Mouse (Mus musculus): ENCODE data around the gene Slc25a3. TPM values are rescaled to one million over a fixed set of nuclear protein-coding genes. Genes with fewer than 3 reads are reported as not detected.

The Slc25a3 gene
- total and polyA plus RNA-seq, 3 experiments, result 368 to 868 (median 497) TPM

GRCm38 (mm10) chr10:91126618-91127355, 2.9 kb upstream of the Slc25a3 start:
- Histone ChIP-seq H3K36me3 (ENCODE audit: control insufficient read depth in 1 of 2, insufficient read depth in 2 of 2, low read length in 2 of 2) (peaks cover 3 to 16% of the 10 kb centered on the region in 2 experiments), H3K4me3 (ENCODE audit: control insufficient read depth in 1 of 2, insufficient read depth in 1 of 2, low read depth in 2 of 2, low read length in 2 of 2) (no peak overlapping the region), H3K9ac (ENCODE audit: control insufficient read depth, low read depth, low read length, poor library complexity, severe bottlenecking) (no peak overlapping the region; the same call in 1 of the 2 replicates), H3K27ac (ENCODE audit: control insufficient read depth, low read depth, low read length) (no peak overlapping the region), H3K79me2 (ENCODE audit: control insufficient read depth, insufficient read depth, low read length, poor library complexity) (peaks cover 18% of the 10 kb centered on the region), H3K27me3 (ENCODE audit: control insufficient read depth in 1 of 2, insufficient read depth in 2 of 2, low read length in 2 of 2) (no peaks in the 10 kb centered on the region), H3K9me3 (replicated peaks; ENCODE audit: insufficient read depth, low read length) (no peaks in the 10 kb centered on the region), H3K4me1 (ENCODE audit: control insufficient read depth in 1 of 2, insufficient read depth in 2 of 2, low read length in 2 of 2) (peaks cover 5 to 12% of the 10 kb centered on the region in 2 experiments)
- no peak for DNase-seq (ENCODE audit: low read depth, low spot score)
- TF ChIP-seq KAT2A (conservative IDR thresholded peaks at IDR 0.05; ENCODE audit: low read depth, low read length) (no peak), ZMIZ1 (IDR thresholded peaks at IDR 0.05; ENCODE audit: low read depth, low read length) (no peak), HCFC1 (IDR thresholded peaks at IDR 0.05; ENCODE audit: low read depth, low read length) (no peak), POLR2AphosphoS5 (IDR thresholded peaks at IDR 0.05; ENCODE audit: borderline replicate concordance, low read depth, low read length) (no peak), ETS1 (IDR thresholded peaks at IDR 0.05; ENCODE audit: low read depth, low read length) (no peak), POLR2AphosphoS2 (IDR thresholded peaks at IDR 0.05; ENCODE audit: low read length) (no peak), CHD2 (IDR thresholded peaks at IDR 0.05; ENCODE audit: low read length) (no peak), UBTF (IDR thresholded peaks at IDR 0.05; ENCODE audit: borderline replicate concordance, insufficient read depth, low read depth, low read length) (no peak), EP300 (IDR thresholded peaks at IDR 0.05; ENCODE audit: low read depth in 1 of 2, low read length in 2 of 2) (no peak), JUND (IDR thresholded peaks at IDR 0.05; ENCODE audit: low read depth, low read length) (no peak), SMC3 (IDR thresholded peaks at IDR 0.05; ENCODE audit: low read depth, low read length) (no peak), ZC3H11A (IDR thresholded peaks at IDR 0.05; ENCODE audit: low read depth, low read length) (no peak), MAZ (IDR thresholded peaks at IDR 0.05; ENCODE audit: low read depth, low read length) (no peak), NRF1 (IDR thresholded peaks at IDR 0.05; ENCODE audit: insufficient read depth, low read depth, low read length, poor library complexity, severe bottlenecking) (no peak), USF2 (IDR thresholded peaks at IDR 0.05; ENCODE audit: borderline replicate concordance in 1 of 2, insufficient read depth in 1 of 2, low read depth in 1 of 2, low read length in 2 of 2) (no peak), ZNF384 (IDR thresholded peaks at IDR 0.05; ENCODE audit: low read depth, low read length) (no peak), CTCF (IDR thresholded peaks at IDR 0.05 in 2 of 3, conservative IDR thresholded peaks at IDR 0.05 in 1 of 3; ENCODE audit: control insufficient read depth in 1 of 3, insufficient read depth in 1 of 3, low read depth in 2 of 3, low read length in 3 of 3, poor library complexity in 1 of 3, severe bottlenecking in 1 of 3) (no peak), BHLHE40 (IDR thresholded peaks at IDR 0.05; ENCODE audit: borderline replicate concordance, low read depth, low read length) (no peak), NELFE (IDR thresholded peaks at IDR 0.05; ENCODE audit: low read depth, low read length) (no peak), MYC (IDR thresholded peaks at IDR 0.05; ENCODE audit: low read depth, low read length) (no peak)

All from MEL (cell line).